Mouse (Mus musculus) kidney, embryonic 16.5 days (tissue): ENCODE measurements around the gene Hcfc1. TPM values are rescaled to one million over a fixed set of nuclear protein-coding genes. Genes with fewer than 3 reads are reported as not detected.

Source experiments
- polyA plus RNA-seq: library from polyadenylated mRNA; unstranded; fragments of >200 nt; fragmentation: Nextera tagmentation; extraction: Ambion mirVana; gene quantifications from 2 replicates; pipeline ENCODE4 v1.2.1, GENCODE M21; 2015

The Hcfc1 gene
- polyA plus RNA-seq, 1 experiment from 2014 or later: 54.7 TPM

Other genes with a start within 250 kb of the Hcfc1 start
- gene Abcd1, start 249.8 kb downstream of the Hcfc1 start, polyA plus RNA-seq: 16.2 and 17.4 TPM in 2 replicates
- gene Plxnb3, start 209.3 kb downstream of the Hcfc1 start, polyA plus RNA-seq: 0.30 and 0.32 TPM in 2 replicates
- 4.7 and 4.8 TPM in 2 replicates for gene Srpk3, start 192.0 kb downstream of the Hcfc1 start, polyA plus RNA-seq
- 270 and 296 TPM in 2 replicates for gene Idh3g, start 179.5 kb downstream of the Hcfc1 start, polyA plus RNA-seq
- 182 and 199 TPM in 2 replicates for gene Ssr4, start 179.3 kb downstream of the Hcfc1 start, polyA plus RNA-seq
- gene Pdzd4, start 141.4 kb downstream of the Hcfc1 start, polyA plus RNA-seq: 0.59 and 0.84 TPM in 2 replicates
- gene Avpr2, start 74.3 kb downstream of the Hcfc1 start, polyA plus RNA-seq: 7.1 and 7.7 TPM in 2 replicates
- 7.9 and 10.3 TPM in 2 replicates for gene L1cam, start 70.3 kb downstream of the Hcfc1 start, polyA plus RNA-seq
- 4.3 and 4.8 TPM in 2 replicates for gene Arhgap4, start 44.5 kb downstream of the Hcfc1 start, polyA plus RNA-seq
- 147 and 159 TPM in 2 replicates for gene Naa10, start 44.4 kb downstream of the Hcfc1 start, polyA plus RNA-seq
- gene Renbp, start 35.5 kb downstream of the Hcfc1 start, polyA plus RNA-seq: 65.1 and 66.2 TPM in 2 replicates
- gene Irak1, start 57.6 kb upstream of the Hcfc1 start, polyA plus RNA-seq: 76.0 and 82.0 TPM in 2 replicates
- not detected in 2 replicates for gene Opn1mw, start 161.1 kb upstream of the Hcfc1 start, polyA plus RNA-seq
- 10.0 and 10.3 TPM in 2 replicates for gene Mecp2, start 169.0 kb upstream of the Hcfc1 start, polyA plus RNA-seq
- gene Tex28, start 201.5 kb upstream of the Hcfc1 start, polyA plus RNA-seq: not detected in 2 replicates
- 0.06 and 0.23 TPM in 2 replicates for gene Tktl1, start 210.9 kb upstream of the Hcfc1 start, polyA plus RNA-seq